Comparison of ENCODE assay signal across 21 mouse cellular contexts in the genomic region with DNA sequence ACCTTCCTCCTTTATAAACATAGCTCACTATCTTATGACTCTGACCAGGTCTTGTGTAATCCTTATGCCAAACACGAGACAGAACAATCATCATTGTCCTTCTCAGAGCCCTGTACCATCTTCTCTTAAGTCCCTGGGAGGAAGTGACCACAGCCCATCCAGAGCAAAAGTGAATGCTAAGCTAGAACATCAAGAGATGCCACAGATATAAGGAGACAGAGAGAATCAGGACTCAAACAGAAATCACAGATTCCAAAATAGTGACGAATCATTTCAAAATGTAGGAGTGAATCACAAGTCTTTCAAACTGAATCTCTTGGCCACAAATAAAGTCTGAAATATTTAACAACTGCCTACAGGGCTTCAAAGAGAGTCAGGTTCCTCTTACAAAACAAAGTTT.
DNase-seq lines count a peak whose midpoint lies in the region; TF ChIP-seq lines count a peak whose summit lies in the region.
"Had no signal": no experiment of that assay in that cellular context is flagged by ENCODE, and none has a peak within 500 bp of the region (broad histone marks: within the 10 kb centered on the region; RNA-seq: fewer than 3 reads in every experiment).

No protein-coding gene starts in this region.

- peak overlapping the region; percentile 30 for H3K27ac ChIP-seq in left cerebral cortex, adult 2 months
- H3K27ac ChIP-seq in bone marrow macrophage, adult 2 months (ENCODE audit: insufficient read depth, low read depth, low read length) = peak overlapping the region; percentile 78; the same call in 1 of the 2 replicates
- H3K27ac ChIP-seq in macrophage = peak overlapping the region; percentile 22
- H3K27ac ChIP-seq: forebrain, embryonic 10.5 days; heart, adult 2 months; heart, embryonic 15.5 days; hindbrain, embryonic 13.5 days; hindbrain, postnatal 0 days had no signal

- no peak for DNase-seq in left cerebral cortex, adult 2 months (ENCODE audit: extremely low spot score in 1 of 2, low spot score in 2 of 2)
- DNase-seq in left cerebral cortex, adult 8-10 months (ENCODE audit: low spot score in 2 of 2) = no peak
- no peak for DNase-seq in layer of hippocampus, adult 18-20 months (ENCODE audit: low spot score in 2 of 2)
- no peak for DNase-seq in layer of hippocampus, postnatal 25 days (ENCODE audit: extremely low spot score in 1 of 2, low spot score in 1 of 2)
- DNase-seq in neural tube, embryonic 10.5 days (ENCODE audit: extremely low spot score, low spot score) = no peak
- DNase-seq: adrenal gland, postnatal 10 days; B cell, adult 2 months; cerebellum, adult 8-10 months; cerebellum, postnatal 25 days; gastrocnemius, postnatal 14 days; heart, adult 2 months; heart, postnatal 14 days; kidney, adult 18-20 months had no signal

- H3K36me3 ChIP-seq in C2C12 (ENCODE audit: control insufficient read depth, insufficient read depth) (no peaks in the 10 kb centered on the region), macrophage (ENCODE audit: inconsistent target) (no peaks in the 10 kb centered on the region)
- H3K36me3 ChIP-seq: forebrain, embryonic 10.5 days; heart, embryonic 15.5 days; hindbrain, embryonic 13.5 days had no signal

- H3ac ChIP-seq in C2C12 (ENCODE audit: control insufficient read depth, insufficient read length, low read depth) = no peak overlapping the region

- no peak for TF ChIP-seq CTCF in left cerebral cortex, adult 2 months (IDR thresholded peaks at IDR 0.05)
- no peak for TF ChIP-seq CTCF in C2C12 (IDR thresholded peaks at IDR 0.05; ENCODE audit: control insufficient read depth, insufficient read depth, insufficient read length)
- TF ChIP-seq CTCF in bone marrow macrophage, adult 2 months (IDR thresholded peaks at IDR 0.05; ENCODE audit: low read depth, low read length) = no peak

- H3K27me3 ChIP-seq in C2C12 (ENCODE audit: control insufficient read depth, insufficient read depth, insufficient read length) = no peaks in the 10 kb centered on the region
- H3K27me3 ChIP-seq: heart, embryonic 15.5 days; hindbrain, embryonic 13.5 days had no signal

- WGBS in macrophage (ENCODE audit: missing documents) = 64% methylated on average over 2 of the region's 2 CpGs

- peaks cover 6% of the 10 kb centered on the region for H3K4me1 ChIP-seq in bone marrow macrophage, adult 2 months (ENCODE audit: control insufficient read depth, insufficient read depth, low read length)
- H3K4me1 ChIP-seq: forebrain, embryonic 10.5 days had no signal

- TF ChIP-seq POLR2A in bone marrow macrophage, adult 2 months (IDR thresholded peaks at IDR 0.05; ENCODE audit: borderline replicate concordance, low read depth, low read length) = no peak

- no peak overlapping the region for H3K4me3 ChIP-seq in left cerebral cortex, adult 2 months
- H3K4me3 ChIP-seq in C2C12 (ENCODE audit: insufficient read depth, poor library complexity, severe bottlenecking) = no peak overlapping the region
- no peak overlapping the region for H3K4me3 ChIP-seq in bone marrow macrophage, adult 2 months (ENCODE audit: insufficient read depth, low read length)
- no peak overlapping the region for H3K4me3 ChIP-seq in macrophage (ENCODE audit: inconsistent target)
- H3K4me3 ChIP-seq: erythroblast, embryonic 14.5 days; forebrain, embryonic 10.5 days; heart, adult 2 months; heart, embryonic 15.5 days; hindbrain, embryonic 13.5 days had no signal

- H3K79me2 ChIP-seq in C2C12 (ENCODE audit: control insufficient read depth, insufficient read depth) = peaks cover 78% of the 10 kb centered on the region
- H3K79me2 ChIP-seq in macrophage (ENCODE audit: inconsistent target) = no peaks in the 10 kb centered on the region

- intact Hi-C loops in left cerebral cortex, adult 2 months (cut with DNase I) = no loop called here

- H3K79me3 ChIP-seq in C2C12 (ENCODE audit: low read depth) = peaks cover 27% of the 10 kb centered on the region

TF ChIP-seq in C2C12, 6 proteins besides CTCF, POLR2A, EP300 and RAD21:
- TF ChIP-seq FOSL1 (IDR thresholded peaks at IDR 0.05; ENCODE audit: insufficient read depth, low read length, poor library complexity, severe bottlenecking) = no peak
- peak; percentile 45 for TF ChIP-seq CEBPB (IDR thresholded peaks at IDR 0.05; ENCODE audit: low read depth)

Comparison
In these comparisons a context has a peak if more than half of its experiments do, and no peak if none do; other contexts are left out.
1. H3K27ac ChIP-seq: peak in every context shown above with its lines; median percentile 78 in bone marrow macrophage, adult 2 months; 30 in left cerebral cortex, adult 2 months; 22 in macrophage.